Mouse (Mus musculus) right cerebral cortex, postnatal 14 days (tissue): Measurements from ENCODE around the gene Lrrn3.

ENCODE experiments used
- DNase-seq: peaks from one replicate; pipeline ENCODE4 v3.0.0; 2022

The Lrrn3 gene

GRCm38 (mm10) chr12:41428806-41429205 is 57.4 kb downstream of the Lrrn3 start:
- DNase-seq, result no peak

GRCm38 (mm10) chr12:41427464-41427863 is 58.8 kb downstream of the Lrrn3 start:
- no peak for DNase-seq

- no peak for DNase-seq
Observed at GRCm38 (mm10) chr12:41425101-41425679, 61.0 kb downstream of the Lrrn3 start.

GRCm38 (mm10) chr12:41417961-41418360 is 68.3 kb downstream of the Lrrn3 start:
- DNase-seq, result no peak

- DNase-seq, result no peak
Observed at GRCm38 (mm10) chr12:41417099-41417498, 69.1 kb downstream of the Lrrn3 start.

GRCm38 (mm10) chr12:41416635-41417034 is 69.6 kb downstream of the Lrrn3 start:
- no peak for DNase-seq

- DNase-seq, result no peak
Observed at GRCm38 (mm10) chr12:41409431-41409830, 76.8 kb downstream of the Lrrn3 start.

GRCm38 (mm10) chr12:41401923-41402322 is 84.3 kb downstream of the Lrrn3 start:
- DNase-seq, result no peak
